Mouse (Mus musculus): ENCODE data around the gene Abca4. TPM values are rescaled to one million over a fixed set of nuclear protein-coding genes. Genes with fewer than 3 reads are reported as not detected.

The Abca4 gene
- polyA plus RNA-seq, 1 experiment from 2014 or later = 0.20 TPM

- no peaks in the 10 kb centered on the region for H3K9me3 ChIP-seq (replicated peaks; ENCODE audit: control insufficient read depth, low read length)
- H3K27me3 ChIP-seq (ENCODE audit: control insufficient read depth, insufficient read depth, low read depth, low read length) = no peaks in the 10 kb centered on the region
- no peaks in the 10 kb centered on the region for H3K36me3 ChIP-seq (ENCODE audit: control insufficient read depth, insufficient read depth)
- no peak overlapping the region for H3K4me3 ChIP-seq (ENCODE audit: low read depth, low read length)
- H3K4me1 ChIP-seq (ENCODE audit: control insufficient read depth, low read depth, low read length) = no peaks in the 10 kb centered on the region
- H3K27ac ChIP-seq (ENCODE audit: low read length) = no peak overlapping the region
- H3K9ac ChIP-seq (ENCODE audit: low read depth, low read length) = no peak overlapping the region
- H3K4me2 ChIP-seq (ENCODE audit: low read depth, low read length) = no peak overlapping the region
- 72% methylated on average over 8 of the region's 8 CpGs for WGBS (ENCODE audit: insufficient replicate concordance)
- ATAC-seq (ENCODE audit: low read depth) = no peak
These were observed 23.1 kb upstream of the Abca4 start for GRCm38 (mm10) chr3:122021029-122021652.

- Histone ChIP-seq H3K27ac (ENCODE audit: low read length) (no peak overlapping the region), H3K4me2 (ENCODE audit: low read depth, low read length) (no peak overlapping the region), H3K27me3 (ENCODE audit: control insufficient read depth, insufficient read depth, low read depth, low read length) (no peaks in the 10 kb centered on the region), H3K4me3 (ENCODE audit: low read depth, low read length) (no peak overlapping the region), H3K9me3 (replicated peaks; ENCODE audit: control insufficient read depth, low read length) (no peaks in the 10 kb centered on the region), H3K36me3 (ENCODE audit: control insufficient read depth, insufficient read depth) (no peaks in the 10 kb centered on the region), H3K4me1 (ENCODE audit: control insufficient read depth, low read depth, low read length) (no peaks in the 10 kb centered on the region), H3K9ac (ENCODE audit: low read depth, low read length) (no peak overlapping the region)
- 41% methylated on average over 3 of the region's 3 CpGs for WGBS (ENCODE audit: insufficient replicate concordance)
- no peak for ATAC-seq (ENCODE audit: low read depth)
These were observed 21.9 kb upstream of the Abca4 start for GRCm38 (mm10) chr3:122022355-122022754.

GRCm38 (mm10) chr3:122026676-122027075 lies 17.6 kb upstream of the Abca4 start:
- Histone ChIP-seq H3K4me1 (ENCODE audit: control insufficient read depth, low read depth, low read length) (no peaks in the 10 kb centered on the region), H3K4me3 (ENCODE audit: low read depth, low read length) (no peak overlapping the region)
- WGBS (ENCODE audit: insufficient replicate concordance) = 48% methylated on average over 5 of the region's 5 CpGs

GRCm38 (mm10) chr3:122027776-122028175 lies 16.5 kb upstream of the Abca4 start:
- H3K27ac ChIP-seq (ENCODE audit: low read length) = no peak overlapping the region
- H3K4me1 ChIP-seq (ENCODE audit: control insufficient read depth, low read depth, low read length) = no peaks in the 10 kb centered on the region
- no peaks in the 10 kb centered on the region for H3K36me3 ChIP-seq (ENCODE audit: control insufficient read depth, insufficient read depth)
- WGBS (ENCODE audit: insufficient replicate concordance) = 70% methylated on average over 8 of the region's 8 CpGs
- no peak overlapping the region for H3K4me2 ChIP-seq (ENCODE audit: low read depth, low read length)
- no peak overlapping the region for H3K9ac ChIP-seq (ENCODE audit: low read depth, low read length)
- no peak for ATAC-seq (ENCODE audit: low read depth)
- H3K27me3 ChIP-seq (ENCODE audit: control insufficient read depth, insufficient read depth, low read depth, low read length) = no peaks in the 10 kb centered on the region
- H3K4me3 ChIP-seq (ENCODE audit: low read depth, low read length) = no peak overlapping the region
- no peaks in the 10 kb centered on the region for H3K9me3 ChIP-seq (replicated peaks; ENCODE audit: control insufficient read depth, low read length)

More at GRCm38 (mm10) chr3:122026676-122027075, 17.6 kb upstream of the Abca4 start:
- Histone ChIP-seq H3K4me2 (ENCODE audit: low read depth, low read length) (no peak overlapping the region), H3K27me3 (ENCODE audit: control insufficient read depth, insufficient read depth, low read depth, low read length) (no peaks in the 10 kb centered on the region), H3K9me3 (replicated peaks; ENCODE audit: control insufficient read depth, low read length) (no peaks in the 10 kb centered on the region), H3K36me3 (ENCODE audit: control insufficient read depth, insufficient read depth) (no peaks in the 10 kb centered on the region), H3K27ac (ENCODE audit: low read length) (no peak overlapping the region), H3K9ac (ENCODE audit: low read depth, low read length) (no peak overlapping the region)
- no peak for ATAC-seq (ENCODE audit: low read depth)

GRCm38 (mm10) chr3:122033248-122033837 lies 10.9 kb upstream of the Abca4 start:
- Histone ChIP-seq H3K9me3 (replicated peaks; ENCODE audit: control insufficient read depth, low read length) (no peaks in the 10 kb centered on the region), H3K27ac (ENCODE audit: low read length) (no peak overlapping the region), H3K4me1 (ENCODE audit: control insufficient read depth, low read depth, low read length) (no peaks in the 10 kb centered on the region), H3K36me3 (ENCODE audit: control insufficient read depth, insufficient read depth) (no peaks in the 10 kb centered on the region), H3K4me2 (ENCODE audit: low read depth, low read length) (no peak overlapping the region), H3K9ac (ENCODE audit: low read depth, low read length) (no peak overlapping the region), H3K27me3 (ENCODE audit: control insufficient read depth, insufficient read depth, low read depth, low read length) (no peaks in the 10 kb centered on the region), H3K4me3 (ENCODE audit: low read depth, low read length) (no peak overlapping the region)
- no peak; the same call in 1 of the 2 replicates for ATAC-seq (ENCODE audit: low read depth)
- 44% methylated on average over 9 of the region's 9 CpGs for WGBS (ENCODE audit: insufficient replicate concordance)

- WGBS (ENCODE audit: insufficient replicate concordance) = 57% methylated on average over 5 of the region's 5 CpGs
- Histone ChIP-seq H3K36me3 (ENCODE audit: control insufficient read depth, insufficient read depth) (no peaks in the 10 kb centered on the region), H3K27ac (ENCODE audit: low read length) (no peak overlapping the region)
These were observed 10.0 kb upstream of the Abca4 start for GRCm38 (mm10) chr3:122034240-122034639.

GRCm38 (mm10) chr3:122035092-122035491 lies 9.2 kb upstream of the Abca4 start:
- H3K4me3 ChIP-seq (ENCODE audit: low read depth, low read length) = no peak overlapping the region
- no peaks in the 10 kb centered on the region for H3K27me3 ChIP-seq (ENCODE audit: control insufficient read depth, insufficient read depth, low read depth, low read length)
- H3K9me3 ChIP-seq (replicated peaks; ENCODE audit: control insufficient read depth, low read length) = no peaks in the 10 kb centered on the region
- no peaks in the 10 kb centered on the region for H3K36me3 ChIP-seq (ENCODE audit: control insufficient read depth, insufficient read depth)
- 44% methylated on average over 3 of the region's 3 CpGs for WGBS (ENCODE audit: insufficient replicate concordance)
- no peak for ATAC-seq (ENCODE audit: low read depth)
- H3K27ac ChIP-seq (ENCODE audit: low read length) = no peak overlapping the region
- H3K4me1 ChIP-seq (ENCODE audit: control insufficient read depth, low read depth, low read length) = no peaks in the 10 kb centered on the region
- no peak overlapping the region for H3K9ac ChIP-seq (ENCODE audit: low read depth, low read length)
- no peak overlapping the region for H3K4me2 ChIP-seq (ENCODE audit: low read depth, low read length)

More at GRCm38 (mm10) chr3:122034240-122034639, 10.0 kb upstream of the Abca4 start:
- Histone ChIP-seq H3K4me3 (ENCODE audit: low read depth, low read length) (no peak overlapping the region), H3K9me3 (replicated peaks; ENCODE audit: control insufficient read depth, low read length) (no peaks in the 10 kb centered on the region), H3K9ac (ENCODE audit: low read depth, low read length) (no peak overlapping the region), H3K4me1 (ENCODE audit: control insufficient read depth, low read depth, low read length) (no peaks in the 10 kb centered on the region), H3K4me2 (ENCODE audit: low read depth, low read length) (no peak overlapping the region), H3K27me3 (ENCODE audit: control insufficient read depth, insufficient read depth, low read depth, low read length) (no peaks in the 10 kb centered on the region)
- ATAC-seq (ENCODE audit: low read depth) = no peak

- H3K9ac ChIP-seq (ENCODE audit: low read depth, low read length) = no peak overlapping the region
- H3K27ac ChIP-seq (ENCODE audit: low read length) = no peak overlapping the region
- H3K9me3 ChIP-seq (replicated peaks; ENCODE audit: control insufficient read depth, low read length) = no peaks in the 10 kb centered on the region
- no peak overlapping the region for H3K4me3 ChIP-seq (ENCODE audit: low read depth, low read length)
- WGBS (ENCODE audit: insufficient replicate concordance) = 61% methylated on average over 6 of the region's 6 CpGs
- H3K4me1 ChIP-seq (ENCODE audit: control insufficient read depth, low read depth, low read length) = no peaks in the 10 kb centered on the region
- ATAC-seq (ENCODE audit: low read depth) = no peak
- no peaks in the 10 kb centered on the region for H3K36me3 ChIP-seq (ENCODE audit: control insufficient read depth, insufficient read depth)
- H3K27me3 ChIP-seq (ENCODE audit: control insufficient read depth, insufficient read depth, low read depth, low read length) = peaks cover 9% of the 10 kb centered on the region
- no peak overlapping the region for H3K4me2 ChIP-seq (ENCODE audit: low read depth, low read length)
These were observed 3.7 kb upstream of the Abca4 start for GRCm38 (mm10) chr3:122040522-122040921.

- no peak for ATAC-seq (ENCODE audit: low read depth)
- H3K27ac ChIP-seq (ENCODE audit: low read length) = no peak overlapping the region
- H3K9ac ChIP-seq (ENCODE audit: low read depth, low read length) = no peak overlapping the region
- peaks cover 9% of the 10 kb centered on the region for H3K27me3 ChIP-seq (ENCODE audit: control insufficient read depth, insufficient read depth, low read depth, low read length)
- no peak overlapping the region; the same call in 1 of the 2 replicates for H3K4me2 ChIP-seq (ENCODE audit: low read depth, low read length)
- no peak overlapping the region for H3K4me3 ChIP-seq (ENCODE audit: low read depth, low read length)
- WGBS (ENCODE audit: insufficient replicate concordance) = 7% methylated on average over 8 of the region's 8 CpGs
- H3K36me3 ChIP-seq (ENCODE audit: control insufficient read depth, insufficient read depth) = no peaks in the 10 kb centered on the region
- no peaks in the 10 kb centered on the region for H3K4me1 ChIP-seq (ENCODE audit: control insufficient read depth, low read depth, low read length)
- no peaks in the 10 kb centered on the region for H3K9me3 ChIP-seq (replicated peaks; ENCODE audit: control insufficient read depth, low read length)
These were observed 1.1 kb upstream of the Abca4 start for GRCm38 (mm10) chr3:122043102-122043501.

Data from liver, embryonic 16.5 days (tissue).